Comparison of ENCODE assay signal across 22 mouse cellular contexts in genomic region chr12:77491478-77491877, GRCm38 (mm10).
DNase-seq lines count a peak whose midpoint lies in the region; ATAC-seq and TF ChIP-seq lines count a peak whose summit lies in the region.
"Had no signal": no experiment of that assay in that cellular context is flagged by ENCODE, and none has a peak within 500 bp of the region (broad histone marks: within the 10 kb centered on the region; RNA-seq: fewer than 3 reads in every experiment).

No protein-coding gene starts in this region.

- no peak overlapping the region for H3K27ac ChIP-seq in forebrain, embryonic 13.5 days
- no peak overlapping the region for H3K27ac ChIP-seq in forebrain, embryonic 15.5 days (replicated peaks)
- no peak overlapping the region for H3K27ac ChIP-seq in cerebellum, adult 2 months (ENCODE audit: insufficient read depth, low read length)
- H3K27ac ChIP-seq: embryonic facial prominence, embryonic 13.5 days; hindbrain, embryonic 12.5 days; limb, embryonic 15.5 days; liver, embryonic 15.5 days; midbrain, embryonic 12.5 days; neural tube, embryonic 13.5 days had no signal

- ATAC-seq in forebrain, embryonic 13.5 days: peak; percentile 45; the same call in 1 of the 2 replicates
- ATAC-seq in forebrain, embryonic 15.5 days (replicated peaks): no peak
- ATAC-seq: CD4-positive, CD25-positive, alpha-beta regulatory T cell, adult 4 months; Patski had no signal

- no peak for TF ChIP-seq POLR2A in cerebellum, adult 2 months (IDR thresholded peaks at IDR 0.05; ENCODE audit: borderline replicate concordance, insufficient read depth, low read length)

- no peak overlapping the region for H3K9ac ChIP-seq in forebrain, embryonic 13.5 days
- H3K9ac ChIP-seq in forebrain, embryonic 15.5 days (replicated peaks): no peak overlapping the region
- H3K9ac ChIP-seq: embryonic facial prominence, embryonic 13.5 days; hindbrain, embryonic 12.5 days; limb, embryonic 15.5 days; liver, embryonic 15.5 days; midbrain, embryonic 12.5 days; neural tube, embryonic 13.5 days had no signal

- H3K9me3 ChIP-seq in forebrain, embryonic 13.5 days (replicated peaks): no peaks in the 10 kb centered on the region
- no peaks in the 10 kb centered on the region for H3K9me3 ChIP-seq in forebrain, embryonic 15.5 days
- H3K9me3 ChIP-seq: embryonic facial prominence, embryonic 13.5 days; hindbrain, embryonic 12.5 days; limb, embryonic 15.5 days; liver, embryonic 15.5 days; midbrain, embryonic 12.5 days; neural tube, embryonic 13.5 days had no signal

- DNase-seq in brain, adult 2 months (ENCODE audit: low read depth, low spot score): peak; percentile 93
- peak; percentile 66 to 86 for DNase-seq in cerebellum, adult 2 months
- peak; percentile 61 to 70 for DNase-seq in cerebellum, postnatal 36 days
- no peak for DNase-seq in adrenal gland, adult 18-20 months (ENCODE audit: low spot score in 2 of 2)
- no peak for DNase-seq in frontal cortex, adult 2 months (ENCODE audit: extremely low spot score in 1 of 2, low spot score in 1 of 2)
- DNase-seq: adrenal gland, postnatal 14 days; heart, postnatal 14 days; kidney, adult 18-20 months; kidney, postnatal 14 days; lung, postnatal 10 days; thymus, postnatal 25 days had no signal

- no peaks in the 10 kb centered on the region for H3K4me1 ChIP-seq in forebrain, embryonic 13.5 days
- no peaks in the 10 kb centered on the region for H3K4me1 ChIP-seq in forebrain, embryonic 15.5 days
- H3K4me1 ChIP-seq in cerebellum, adult 2 months (ENCODE audit: control insufficient read depth, insufficient read depth, low read length): peaks cover 12% of the 10 kb centered on the region
- H3K4me1 ChIP-seq: embryonic facial prominence, embryonic 13.5 days; hindbrain, embryonic 12.5 days; limb, embryonic 15.5 days; liver, embryonic 15.5 days; midbrain, embryonic 12.5 days; neural tube, embryonic 13.5 days had no signal

- 74% methylated on average over 3 of the region's 3 CpGs for WGBS in forebrain, embryonic 13.5 days
- 58% methylated on average over 3 of the region's 3 CpGs for WGBS in forebrain, embryonic 15.5 days
- WGBS in cerebellum, adult 2 months: 8% methylated on average over 3 of the region's 3 CpGs

- no peak for TF ChIP-seq CTCF in cerebellum, adult 2 months (IDR thresholded peaks at IDR 0.05; ENCODE audit: borderline replicate concordance, insufficient read depth, low read depth, low read length)

- no peaks in the 10 kb centered on the region for H3K36me3 ChIP-seq in forebrain, embryonic 13.5 days (ENCODE audit: poor library complexity, severe bottlenecking)
- no peaks in the 10 kb centered on the region for H3K36me3 ChIP-seq in forebrain, embryonic 15.5 days
- H3K36me3 ChIP-seq: embryonic facial prominence, embryonic 13.5 days; hindbrain, embryonic 12.5 days; limb, embryonic 15.5 days; liver, embryonic 15.5 days; midbrain, embryonic 12.5 days; neural tube, embryonic 13.5 days had no signal

- H3K4me2 ChIP-seq in forebrain, embryonic 13.5 days: no peak overlapping the region
- H3K4me2 ChIP-seq in forebrain, embryonic 15.5 days (replicated peaks): no peak overlapping the region
- H3K4me2 ChIP-seq: embryonic facial prominence, embryonic 13.5 days; heart, embryonic 11.5 days; hindbrain, embryonic 12.5 days; limb, embryonic 15.5 days; liver, embryonic 15.5 days; midbrain, embryonic 12.5 days; neural tube, embryonic 13.5 days had no signal

- no peak overlapping the region for H3K4me3 ChIP-seq in forebrain, embryonic 13.5 days
- H3K4me3 ChIP-seq in forebrain, embryonic 15.5 days: no peak overlapping the region
- no peak overlapping the region for H3K4me3 ChIP-seq in cerebellum, adult 2 months (replicated peaks; ENCODE audit: insufficient read depth, low read depth, low read length)
- H3K4me3 ChIP-seq: embryonic facial prominence, embryonic 13.5 days; hindbrain, embryonic 12.5 days; limb, embryonic 15.5 days; liver, embryonic 15.5 days; midbrain, embryonic 12.5 days; neural tube, embryonic 13.5 days had no signal

- no peaks in the 10 kb centered on the region for H3K27me3 ChIP-seq in forebrain, embryonic 13.5 days
- H3K27me3 ChIP-seq in forebrain, embryonic 15.5 days: no peaks in the 10 kb centered on the region
- H3K27me3 ChIP-seq in cerebellum, adult 2 months (ENCODE audit: control insufficient read depth, insufficient read depth, low read length): no peaks in the 10 kb centered on the region
- H3K27me3 ChIP-seq: embryonic facial prominence, embryonic 13.5 days; hindbrain, embryonic 12.5 days; limb, embryonic 15.5 days; liver, embryonic 15.5 days; midbrain, embryonic 12.5 days; neural tube, embryonic 13.5 days had no signal

Comparison
In these comparisons a context has a peak if more than half of its experiments do, and no peak if none do; other contexts are left out.
1. DNase-seq: peak in brain, adult 2 months (single experiment), cerebellum, adult 2 months (2 of 2) and cerebellum, postnatal 36 days (2 of 2); none in adrenal gland, adult 18-20 months (0 of 2) and frontal cortex, adult 2 months (0 of 2).